In the genomic region with DNA sequence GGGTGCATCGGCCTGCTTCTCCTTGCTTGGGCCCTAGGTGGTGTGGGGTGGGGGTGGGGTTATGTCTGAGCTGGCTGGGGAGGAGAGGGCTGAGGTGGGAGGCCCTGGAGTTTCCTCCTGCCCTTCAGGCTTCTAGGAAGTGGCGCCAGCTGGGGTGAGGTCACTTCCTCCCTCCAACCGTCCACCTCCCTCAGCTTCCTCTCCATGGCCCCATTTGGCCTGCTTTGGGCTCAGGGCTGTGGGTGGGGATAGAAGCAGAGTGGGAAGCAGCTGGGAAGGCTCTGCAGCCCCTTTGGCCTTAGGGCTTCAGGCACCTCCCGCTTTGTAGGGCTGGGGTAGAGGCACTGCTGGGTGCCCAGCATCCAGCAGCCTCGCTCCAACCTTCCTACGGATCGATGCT, we compare ENCODE assay signal across 8 mouse cellular contexts. TPM values are rescaled to one million over a fixed set of nuclear protein-coding genes. Genes with fewer than 3 reads are reported as not detected.
A peak's percentile ranks its signal among the peaks of the same experiment; 100 is the strongest.
DNase-seq lines count a peak whose midpoint lies in the region; ATAC-seq lines count a peak whose summit lies in the region.

No protein-coding gene starts in this region.

- DNase-seq in ovary, postnatal 36 days (ENCODE audit: low spot score): peak; percentile 41
- no peak for DNase-seq in ovary, adult 18-20 months (ENCODE audit: low spot score)
- peak; percentile 41 for DNase-seq in liver, embryonic 11.5 days (ENCODE audit: low spot score)
- no peak for DNase-seq in cerebellum, adult 9-11 months
- DNase-seq in left cerebral cortex, adult 11 months (ENCODE audit: low spot score): no peak

- peaks cover 74% of the 10 kb centered on the region for H3K4me1 ChIP-seq in embryonic facial prominence, embryonic 15.5 days
- peaks cover 45% of the 10 kb centered on the region for H3K4me1 ChIP-seq in hindbrain, embryonic 13.5 days (replicated peaks)
- H3K4me1 ChIP-seq in liver, embryonic 11.5 days (replicated peaks; ENCODE audit: control insufficient read depth, insufficient read depth, low read length): peaks cover 20% of the 10 kb centered on the region
- peaks cover 11% of the 10 kb centered on the region; the same call in 1 of the 2 replicates for H3K4me1 ChIP-seq in neural tube, embryonic 14.5 days (ENCODE audit: control insufficient read depth, insufficient read depth, low read length)

- H3K9ac ChIP-seq in embryonic facial prominence, embryonic 15.5 days: no peak overlapping the region
- peak overlapping the region; percentile 57 for H3K9ac ChIP-seq in hindbrain, embryonic 13.5 days
- H3K9ac ChIP-seq in liver, embryonic 11.5 days (ENCODE audit: low read depth, low read length): no peak overlapping the region
- 0 out of 2 replicates have a peak overlapping the region, but pooled peaks have one; percentile 4 for H3K9ac ChIP-seq in neural tube, embryonic 14.5 days (replicated peaks; ENCODE audit: low read depth, low read length)

- H3K4me2 ChIP-seq in embryonic facial prominence, embryonic 15.5 days (replicated peaks): no peak overlapping the region
- H3K4me2 ChIP-seq in hindbrain, embryonic 13.5 days: no peak overlapping the region
- H3K4me2 ChIP-seq in liver, embryonic 11.5 days: peak overlapping the region; percentile 27; the same call in 1 of the 2 replicates
- H3K4me2 ChIP-seq in neural tube, embryonic 14.5 days (ENCODE audit: low read depth, low read length): no peak overlapping the region

- no peaks in the 10 kb centered on the region for H3K27me3 ChIP-seq in embryonic facial prominence, embryonic 15.5 days
- peaks cover 7% of the 10 kb centered on the region; the same call in 1 of the 2 replicates for H3K27me3 ChIP-seq in hindbrain, embryonic 13.5 days
- H3K27me3 ChIP-seq in liver, embryonic 11.5 days (replicated peaks; ENCODE audit: control insufficient read depth, insufficient read depth, low read length): no peaks in the 10 kb centered on the region
- H3K27me3 ChIP-seq in neural tube, embryonic 14.5 days (ENCODE audit: control insufficient read depth, insufficient read depth, low read length): no peaks in the 10 kb centered on the region

- ATAC-seq in embryonic facial prominence, embryonic 15.5 days (ENCODE audit: insufficient number of reproducible peaks, low FRiP score, low TSS enrichment, low read depth): no peak
- no peak for ATAC-seq in hindbrain, embryonic 13.5 days (ENCODE audit: low FRiP score)
- no peak for ATAC-seq in liver, embryonic 11.5 days (replicated peaks; ENCODE audit: low FRiP score)
- ATAC-seq in neural tube, embryonic 14.5 days (ENCODE audit: low read depth): no peak

- no peak overlapping the region for H3K4me3 ChIP-seq in embryonic facial prominence, embryonic 15.5 days (replicated peaks)
- H3K4me3 ChIP-seq in hindbrain, embryonic 13.5 days: no peak overlapping the region
- H3K4me3 ChIP-seq in liver, embryonic 11.5 days (ENCODE audit: low read depth, low read length): no peak overlapping the region
- no peak overlapping the region for H3K4me3 ChIP-seq in neural tube, embryonic 14.5 days (ENCODE audit: low read depth, low read length)

- no peaks in the 10 kb centered on the region for H3K9me3 ChIP-seq in embryonic facial prominence, embryonic 15.5 days (replicated peaks)
- no peaks in the 10 kb centered on the region for H3K9me3 ChIP-seq in hindbrain, embryonic 13.5 days
- H3K9me3 ChIP-seq in liver, embryonic 11.5 days (ENCODE audit: control insufficient read depth, low read length): no peaks in the 10 kb centered on the region
- H3K9me3 ChIP-seq in neural tube, embryonic 14.5 days (ENCODE audit: control insufficient read depth, low read length): no peaks in the 10 kb centered on the region

- H3K27ac ChIP-seq in embryonic facial prominence, embryonic 15.5 days (replicated peaks): peak overlapping the region; percentile 81
- peak overlapping the region; percentile 73 for H3K27ac ChIP-seq in hindbrain, embryonic 13.5 days
- H3K27ac ChIP-seq in liver, embryonic 11.5 days (ENCODE audit: low read depth, low read length): peak overlapping the region; percentile 64
- H3K27ac ChIP-seq in neural tube, embryonic 14.5 days (ENCODE audit: low read depth, low read length): no peak overlapping the region

- H3K36me3 ChIP-seq in embryonic facial prominence, embryonic 15.5 days: peaks cover 60% of the 10 kb centered on the region
- peaks cover 27% of the 10 kb centered on the region for H3K36me3 ChIP-seq in hindbrain, embryonic 13.5 days
- peaks cover 12% of the 10 kb centered on the region for H3K36me3 ChIP-seq in liver, embryonic 11.5 days (ENCODE audit: control insufficient read depth, insufficient read depth, low read length)
- peaks cover 20% of the 10 kb centered on the region for H3K36me3 ChIP-seq in neural tube, embryonic 14.5 days (ENCODE audit: control insufficient read depth, insufficient read depth, low read length)

- WGBS in embryonic facial prominence, embryonic 15.5 days: 52% methylated on average over 7 of the region's 7 CpGs
- WGBS in hindbrain, embryonic 13.5 days: 69% methylated on average over 7 of the region's 7 CpGs
- 43% methylated on average over 7 of the region's 7 CpGs for WGBS in liver, embryonic 11.5 days
- 53% methylated on average over 7 of the region's 7 CpGs for WGBS in neural tube, embryonic 14.5 days

RNA-seq across cellular contexts. Expression of a gene that starts 22.8 kb away (rescaled TPM):
- polyA plus RNA-seq in embryonic facial prominence, embryonic 15.5 days (2015; fragmentation: Nextera tagmentation; extraction: Ambion mirVana): 3.5 and 4.0 TPM in 2 replicates
- 10.3 and 10.9 TPM in 2 replicates for polyA plus RNA-seq in hindbrain, embryonic 13.5 days (2015; fragmentation: Nextera tagmentation; extraction: Ambion mirVana)
- 1.2 and 1.8 TPM in 2 replicates for polyA plus RNA-seq in liver, embryonic 11.5 days (2014; fragmentation: Nextera tagmentation; extraction: Ambion mirVana)
- polyA plus RNA-seq in neural tube, embryonic 14.5 days (2014; fragmentation: Nextera tagmentation; extraction: Ambion mirVana): 12.4 and 12.5 TPM in 2 replicates

RNA-seq across cellular contexts. Expression of a gene that starts 29.0 kb away (rescaled TPM):
- polyA plus RNA-seq in embryonic facial prominence, embryonic 15.5 days (2015; fragmentation: Nextera tagmentation; extraction: Ambion mirVana): 15.8 and 17.7 TPM in 2 replicates
- 38.5 and 39.1 TPM in 2 replicates for polyA plus RNA-seq in hindbrain, embryonic 13.5 days (2015; fragmentation: Nextera tagmentation; extraction: Ambion mirVana)
- 7.9 and 9.1 TPM in 2 replicates for polyA plus RNA-seq in liver, embryonic 11.5 days (2014; fragmentation: Nextera tagmentation; extraction: Ambion mirVana)
- polyA plus RNA-seq in neural tube, embryonic 14.5 days (2014; fragmentation: Nextera tagmentation; extraction: Ambion mirVana): 12.9 and 20.5 TPM in 2 replicates

RNA-seq across cellular contexts. Expression of a gene that starts 41.7 kb away (rescaled TPM):
- polyA plus RNA-seq in embryonic facial prominence, embryonic 15.5 days (2015; fragmentation: Nextera tagmentation; extraction: Ambion mirVana): 314 and 349 TPM in 2 replicates
- polyA plus RNA-seq in hindbrain, embryonic 13.5 days (2015; fragmentation: Nextera tagmentation; extraction: Ambion mirVana): 263 and 280 TPM in 2 replicates
- polyA plus RNA-seq in liver, embryonic 11.5 days (2014; fragmentation: Nextera tagmentation; extraction: Ambion mirVana): 323 and 339 TPM in 2 replicates
- polyA plus RNA-seq in neural tube, embryonic 14.5 days (2014; fragmentation: Nextera tagmentation; extraction: Ambion mirVana): 265 and 294 TPM in 2 replicates

RNA-seq across cellular contexts. Expression of a gene that starts 49.3 kb away (rescaled TPM):
- polyA plus RNA-seq in embryonic facial prominence, embryonic 15.5 days (2015; fragmentation: Nextera tagmentation; extraction: Ambion mirVana): 61.2 and 62.6 TPM in 2 replicates
- 50.7 and 57.6 TPM in 2 replicates for polyA plus RNA-seq in hindbrain, embryonic 13.5 days (2015; fragmentation: Nextera tagmentation; extraction: Ambion mirVana)
- 92.2 and 95.9 TPM in 2 replicates for polyA plus RNA-seq in liver, embryonic 11.5 days (2014; fragmentation: Nextera tagmentation; extraction: Ambion mirVana)
- 51.3 and 51.7 TPM in 2 replicates for polyA plus RNA-seq in neural tube, embryonic 14.5 days (2014; fragmentation: Nextera tagmentation; extraction: Ambion mirVana)

RNA-seq across cellular contexts. Expression of a gene that starts 60.0 kb away (rescaled TPM):
- 1.9 and 2.3 TPM in 2 replicates for polyA plus RNA-seq in embryonic facial prominence, embryonic 15.5 days (2015; fragmentation: Nextera tagmentation; extraction: Ambion mirVana)
- polyA plus RNA-seq in hindbrain, embryonic 13.5 days (2015; fragmentation: Nextera tagmentation; extraction: Ambion mirVana): 1.9 and 2.9 TPM in 2 replicates
- polyA plus RNA-seq in liver, embryonic 11.5 days (2014; fragmentation: Nextera tagmentation; extraction: Ambion mirVana): 0.36 and 0.47 TPM in 2 replicates
- 1.3 and 1.6 TPM in 2 replicates for polyA plus RNA-seq in neural tube, embryonic 14.5 days (2014; fragmentation: Nextera tagmentation; extraction: Ambion mirVana)

Comparison
In these comparisons a context has a peak if more than half of its experiments do, and no peak if none do; other contexts are left out.
1. DNase-seq: peak in ovary, postnatal 36 days (single experiment) and liver, embryonic 11.5 days (single experiment); none in ovary, adult 18-20 months (single experiment), cerebellum, adult 9-11 months (single experiment) and left cerebral cortex, adult 11 months (single experiment).
2. H3K9ac ChIP-seq: peak in hindbrain, embryonic 13.5 days (single experiment) and neural tube, embryonic 14.5 days (single experiment); none in embryonic facial prominence, embryonic 15.5 days (single experiment) and liver, embryonic 11.5 days (single experiment).